Mouse (Mus musculus): ENCODE measurements at regions not wholly inside any gene's neighbourhood (a gene's known extent, or its start where the extent isn't known, plus 50 kb on each side); places are given as distances from the start of the nearest gene placed in this dataset.
A peak's percentile ranks its signal among the peaks of the same experiment; 100 is the strongest.

DNA sequence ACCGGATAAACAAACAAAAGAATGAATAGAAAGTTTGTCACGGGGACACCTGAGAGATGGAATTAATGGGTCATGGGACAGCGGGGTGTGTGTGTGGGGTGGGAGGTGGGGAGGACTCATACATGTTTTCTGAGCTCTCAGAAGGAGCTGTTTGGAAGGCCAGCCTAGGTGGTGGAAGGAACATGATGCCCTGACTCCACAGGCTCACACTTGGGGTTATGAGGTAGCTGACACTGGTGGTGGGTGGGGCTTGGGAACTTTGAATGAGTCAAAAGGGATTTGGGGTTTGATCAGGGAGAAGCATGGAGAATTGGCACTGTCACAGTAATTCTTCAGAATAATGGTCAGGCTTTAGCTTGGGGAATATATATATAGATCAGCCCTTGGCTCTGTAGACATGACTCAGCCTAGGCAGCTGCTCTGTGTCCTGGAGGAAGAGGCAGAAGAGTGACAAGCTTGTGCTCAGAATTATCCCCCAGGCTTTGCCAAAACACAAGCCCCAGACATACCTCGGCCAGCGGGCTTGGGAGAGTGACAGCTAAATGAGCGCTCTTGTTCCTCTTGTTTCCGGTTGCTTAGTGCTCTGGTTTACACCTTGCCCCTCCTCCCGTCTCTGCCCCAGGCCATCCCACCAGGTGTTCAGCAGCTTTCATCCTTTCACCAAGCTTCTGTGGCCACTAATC is 191.6 kb downstream of the Snx10 start:
- TF ChIP-seq CTCF (IDR thresholded peaks at IDR 0.05; ENCODE audit: low read depth, low read length) = no peak
- TF ChIP-seq EP300 (IDR thresholded peaks at IDR 0.05; ENCODE audit: insufficient read depth, low read depth, low read length) = 0 out of 2 replicates have a peak, but pooled peaks have one; percentile 21

All from ES-Bruce4 (cell line).